Mouse (Mus musculus) neural tube, embryonic 15.5 days (tissue): Measurements from ENCODE around the gene Map7. TPM values are rescaled to one million over a fixed set of nuclear protein-coding genes. Genes with fewer than 3 reads are reported as not detected.

Source experiments
- ATAC-seq: fragments of 200-750 bp; cut with Nextera tagmentation; 2 replicates; pipeline ENCODE4 v1.8.0; 2017; ENCODE audit warnings: mild to moderate bottlenecking, moderate TSS enrichment, moderate library complexity; ENCODE audit not compliant: low FRiP score
- H3K27ac ChIP-seq: fragments of 300-500 bp; sonication (generic); replicated peaks from 2 replicates; pipeline ENCODE4 v1.5.1; 2015; ENCODE audit warnings: mild to moderate bottlenecking, inconsistent platforms
- H3K27me3 ChIP-seq: fragments of 300-500 bp; sonication (generic); replicated peaks from 2 replicates; pipeline ENCODE4 v1.6.1; 2015; ENCODE audit warnings: inconsistent platforms
- H3K36me3 ChIP-seq: fragments of 300-500 bp; sonication (generic); 2 replicates; pipeline ENCODE4 v1.6.1; 2015; ENCODE audit warnings: inconsistent platforms
- H3K4me1 ChIP-seq: fragments of 300-500 bp; sonication (generic); 2 replicates; pipeline ENCODE4 v1.6.1; 2015; ENCODE audit warnings: inconsistent platforms
- H3K4me2 ChIP-seq: fragments of 300-500 bp; sonication (generic); 2 replicates; pipeline ENCODE4 v1.6.1; 2015; ENCODE audit warnings: inconsistent platforms, mild to moderate bottlenecking, moderate library complexity
- H3K4me3 ChIP-seq: fragments of 300-500 bp; sonication (generic); replicated peaks from 2 replicates; pipeline ENCODE4 v1.5.1; 2015; ENCODE audit warnings: mild to moderate bottlenecking, inconsistent platforms
- H3K9ac ChIP-seq: fragments of 300-500 bp; sonication (generic); replicated peaks from 2 replicates; pipeline ENCODE4 v1.6.1; 2015; ENCODE audit warnings: mild to moderate bottlenecking, inconsistent platforms
- H3K9me3 ChIP-seq: fragments of 300-500 bp; sonication (generic); replicated peaks from 2 replicates; pipeline ENCODE4 v1.6.1; 2016; ENCODE audit warnings: inconsistent platforms
- WGBS: fragments of 180-500 bp; shearing (Covaris S2); methylation state at CpG from one replicate; pipeline ENCODE4 v1.1.7; 2015; ENCODE audit warnings: mixed read lengths; 5-methylcytosine and 5-hydroxymethylcytosine counted together
- polyA plus RNA-seq: library from polyadenylated mRNA; unstranded; fragments of >200 nt; fragmentation: Nextera tagmentation; extraction: Ambion mirVana; gene quantifications from 2 replicates; pipeline ENCODE4 v1.2.1, GENCODE M21; 2015

Gene Map7
- polyA plus RNA-seq, 1 experiment from 2014 or later: 13.9 TPM

DNA sequence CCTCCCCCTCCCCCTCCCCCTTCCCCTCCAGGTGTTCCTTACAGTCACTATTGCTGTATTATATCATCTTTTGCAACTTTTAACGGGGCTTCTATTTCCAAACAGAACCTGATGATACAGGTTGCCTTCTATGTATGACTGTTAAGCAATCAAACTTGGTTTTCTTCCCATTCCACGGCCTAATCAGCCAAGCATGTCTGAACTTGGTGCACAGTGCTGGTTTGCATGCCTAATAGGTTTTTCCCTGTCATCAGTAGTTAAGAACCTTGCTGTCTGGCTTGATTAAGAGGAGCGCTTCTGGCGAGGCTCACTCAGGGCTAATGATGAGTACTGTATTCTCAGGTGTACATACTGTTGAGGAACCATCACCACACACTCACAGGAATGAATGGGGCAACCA, 25.5 kb downstream of the Map7 start:
- Histone ChIP-seq H3K4me2 (no peak overlapping the region), H3K9ac (no peak overlapping the region), H3K27me3 (no peaks in the 10 kb centered on the region), H3K9me3 (no peaks in the 10 kb centered on the region), H3K36me3 (no peaks in the 10 kb centered on the region), H3K27ac (no peak overlapping the region), H3K4me1 (peaks cover 25% of the 10 kb centered on the region), H3K4me3 (no peak overlapping the region)
- WGBS: 80% methylated on average over 4 of the region's 4 CpGs
- no peak for ATAC-seq

DNA sequence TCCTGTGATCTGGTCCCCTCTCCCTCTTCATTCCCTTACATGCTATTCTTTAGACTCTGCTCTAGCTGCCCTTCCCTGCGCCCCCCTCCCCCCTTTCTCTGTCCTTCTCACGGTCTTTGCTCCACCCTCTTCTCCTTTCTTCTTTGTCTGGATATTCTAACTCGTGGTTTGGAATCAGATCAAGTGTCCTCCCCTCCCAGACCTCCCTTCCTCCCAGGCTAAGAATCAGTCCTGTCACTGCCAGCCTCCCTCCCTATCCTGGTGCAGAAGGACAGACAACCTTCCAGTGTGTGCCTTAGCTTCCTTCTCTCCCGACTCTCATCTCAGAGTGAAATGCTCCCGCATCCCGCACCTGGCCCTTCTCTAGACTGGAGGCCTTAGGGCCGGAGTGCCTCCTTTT, 27.8 kb downstream of the Map7 start:
- H3K36me3 ChIP-seq: no peaks in the 10 kb centered on the region
- no peak overlapping the region for H3K27ac ChIP-seq
- no peak for ATAC-seq
- peaks cover 10% of the 10 kb centered on the region for H3K4me1 ChIP-seq
- no peak overlapping the region for H3K9ac ChIP-seq
- no peak overlapping the region for H3K4me3 ChIP-seq
- H3K9me3 ChIP-seq: no peaks in the 10 kb centered on the region
- H3K4me2 ChIP-seq: no peak overlapping the region
- H3K27me3 ChIP-seq: no peaks in the 10 kb centered on the region
- whole genome bisulfite sequencing: 72% methylated on average over 7 of the region's 7 CpGs

DNA sequence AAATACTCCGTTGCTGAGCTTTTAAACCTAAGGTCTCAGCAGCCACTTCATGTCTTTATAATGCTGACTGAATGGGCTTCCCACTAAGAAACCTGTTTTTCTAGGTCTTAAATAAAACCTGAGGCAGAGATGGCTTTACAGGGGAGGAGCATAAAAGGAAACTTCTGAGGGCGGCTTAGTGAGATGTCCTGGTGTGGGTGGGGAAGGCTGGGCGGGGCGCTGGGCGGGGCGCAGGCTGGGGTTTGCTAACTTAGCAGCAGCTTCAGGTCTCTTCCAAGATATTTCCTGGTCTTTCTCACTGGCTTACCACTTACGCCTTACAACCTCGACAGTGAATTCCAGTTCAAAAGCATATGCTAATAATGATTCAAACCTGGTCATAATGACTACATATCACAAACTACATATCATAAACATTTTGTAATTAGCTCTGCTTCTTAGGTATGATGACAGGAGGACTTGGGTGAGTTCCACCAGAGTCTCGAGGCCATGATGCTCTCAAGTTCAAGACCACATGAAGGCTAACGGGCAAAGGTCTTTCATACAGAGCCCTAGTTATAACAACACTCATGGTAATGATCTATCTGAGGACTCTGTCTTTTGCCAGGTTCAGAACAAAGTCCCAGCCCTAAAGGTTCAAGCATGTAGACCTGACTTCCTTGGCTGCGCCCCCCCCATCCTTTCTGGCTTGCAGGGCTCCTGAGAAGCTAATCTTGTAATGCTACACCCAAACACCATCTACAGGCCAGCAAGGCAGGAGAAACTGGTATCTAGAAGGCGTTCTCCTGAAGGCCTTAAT, 30.7 kb downstream of the Map7 start:
- Histone ChIP-seq H3K9me3 (no peaks in the 10 kb centered on the region), H3K36me3 (no peaks in the 10 kb centered on the region), H3K4me2 (no peak overlapping the region), H3K4me3 (no peak overlapping the region), H3K4me1 (peaks cover 16% of the 10 kb centered on the region), H3K9ac (no peak overlapping the region), H3K27ac (no peak overlapping the region), H3K27me3 (no peaks in the 10 kb centered on the region)
- WGBS: 44% methylated on average over 12 of the region's 12 CpGs
- no peak for ATAC-seq

DNA sequence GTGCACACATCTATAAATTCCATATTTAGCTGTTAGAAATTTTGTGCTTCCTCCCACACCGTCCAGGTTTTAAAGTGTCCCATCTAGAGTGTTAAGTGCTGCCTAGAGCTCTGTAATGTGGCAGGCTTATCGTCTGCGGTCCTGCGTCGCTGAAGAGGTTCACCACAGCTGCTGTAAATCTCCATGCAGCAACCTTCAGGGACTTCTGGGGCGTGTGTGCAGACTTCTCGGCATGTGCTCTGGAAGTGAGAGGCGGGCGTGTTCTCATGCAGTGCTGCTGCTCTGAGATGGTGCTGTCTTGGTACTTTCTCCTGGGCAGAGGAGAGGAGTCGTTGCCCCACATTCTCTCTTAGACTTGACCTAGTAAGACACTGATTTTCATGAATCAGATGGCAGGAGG, 32.9 kb downstream of the Map7 start:
- Histone ChIP-seq H3K4me2 (no peak overlapping the region), H3K27ac (no peak overlapping the region), H3K4me1 (peaks cover 16% of the 10 kb centered on the region), H3K9ac (no peak overlapping the region), H3K4me3 (no peak overlapping the region), H3K9me3 (no peaks in the 10 kb centered on the region), H3K36me3 (no peaks in the 10 kb centered on the region), H3K27me3 (no peaks in the 10 kb centered on the region)
- 25% methylated on average over 10 of the region's 10 CpGs for WGBS
- ATAC-seq: peak; percentile 53

DNA sequence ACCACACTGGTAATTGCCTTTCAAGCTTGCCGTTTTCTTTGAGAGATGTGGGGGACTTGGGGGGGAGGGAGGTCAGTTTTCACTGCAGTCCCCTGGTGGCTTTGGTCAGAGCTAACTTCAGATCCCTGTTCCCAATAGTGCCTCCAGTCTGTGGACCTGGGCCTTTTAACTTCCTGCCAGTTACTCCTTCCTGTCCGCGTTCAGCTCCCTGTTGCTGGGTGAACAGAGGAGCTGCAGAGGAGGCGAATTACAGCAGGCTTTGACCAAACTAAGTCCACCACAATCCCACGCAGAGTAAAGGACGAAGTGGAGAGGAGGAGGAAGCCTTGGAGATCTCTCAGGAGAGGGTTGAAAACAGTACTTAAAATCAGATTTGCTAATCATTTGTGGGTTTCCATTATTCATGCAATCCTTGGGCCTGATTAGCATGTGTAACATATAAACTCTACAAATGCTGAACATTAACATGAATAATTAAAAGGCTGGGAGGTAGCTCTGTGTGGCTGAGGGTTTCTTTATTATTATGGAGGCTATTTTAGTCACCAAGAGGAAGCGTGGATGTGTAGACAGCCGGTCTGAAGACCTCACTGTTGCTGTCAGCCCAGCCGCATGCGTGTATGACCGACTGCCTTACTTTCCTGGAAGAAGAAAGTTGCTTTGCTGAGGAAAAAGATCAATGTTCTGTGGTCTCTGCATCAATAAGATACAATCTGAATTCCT, 33.6 kb downstream of the Map7 start:
- Histone ChIP-seq H3K4me2 (no peak overlapping the region), H3K27ac (no peak overlapping the region), H3K9ac (no peak overlapping the region), H3K4me1 (peaks cover 16% of the 10 kb centered on the region), H3K4me3 (no peak overlapping the region), H3K36me3 (no peaks in the 10 kb centered on the region), H3K9me3 (no peaks in the 10 kb centered on the region), H3K27me3 (no peaks in the 10 kb centered on the region)
- 37% methylated on average over 11 of the region's 11 CpGs for WGBS
- ATAC-seq: no peak

DNA sequence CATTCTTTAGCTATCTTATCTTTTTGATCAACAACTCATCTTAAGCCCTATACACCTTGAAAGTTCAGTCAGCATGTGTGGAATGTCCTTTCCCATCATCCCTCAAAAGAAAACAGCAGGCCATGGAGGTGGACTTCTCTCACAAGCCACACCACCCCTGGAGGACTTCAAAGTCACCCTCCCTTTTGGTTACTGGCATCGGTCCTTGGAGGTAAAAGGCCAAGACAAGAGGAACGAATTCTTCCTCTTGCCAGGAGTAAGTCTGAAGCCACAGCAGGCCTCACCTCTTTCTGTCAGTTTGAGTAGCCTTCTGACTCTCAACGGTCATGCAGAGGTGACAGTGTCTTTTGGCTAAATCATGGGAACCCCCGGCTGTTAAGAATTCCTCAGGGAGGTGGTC, 36.1 kb downstream of the Map7 start:
- Histone ChIP-seq H3K4me3 (no peak overlapping the region), H3K27ac (no peak overlapping the region), H3K27me3 (no peaks in the 10 kb centered on the region), H3K9ac (no peak overlapping the region), H3K4me1 (peaks cover 16% of the 10 kb centered on the region), H3K9me3 (no peaks in the 10 kb centered on the region), H3K36me3 (no peaks in the 10 kb centered on the region), H3K4me2 (no peak overlapping the region)
- WGBS: 86% methylated on average over 4 of the region's 4 CpGs
- ATAC-seq: no peak

DNA sequence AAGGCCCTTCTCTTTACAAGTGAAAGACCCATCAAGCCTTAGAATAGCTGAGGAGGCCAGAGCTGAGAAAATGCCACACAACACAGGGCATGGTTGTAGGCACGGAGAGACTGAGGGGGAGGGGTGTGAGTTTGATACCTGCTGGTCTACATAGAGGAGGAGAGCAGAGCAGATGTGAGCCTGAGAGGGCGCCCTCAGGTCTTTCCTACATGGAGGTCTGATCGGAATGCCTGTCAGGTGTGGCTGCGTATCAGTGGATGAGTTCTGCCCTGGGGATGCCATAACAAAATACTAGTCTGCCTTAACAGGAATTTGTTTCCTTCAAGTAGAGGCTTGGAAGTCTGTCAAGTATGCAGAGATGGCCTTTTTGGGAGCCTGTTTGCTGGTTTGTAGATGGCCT, 37.0 kb downstream of the Map7 start:
- Histone ChIP-seq H3K9ac (no peak overlapping the region), H3K27ac (no peak overlapping the region), H3K9me3 (no peaks in the 10 kb centered on the region), H3K4me2 (no peak overlapping the region), H3K4me1 (peaks cover 16% of the 10 kb centered on the region), H3K4me3 (no peak overlapping the region), H3K27me3 (no peaks in the 10 kb centered on the region), H3K36me3 (no peaks in the 10 kb centered on the region)
- no peak for ATAC-seq
- WGBS: 88% methylated on average over 4 of the region's 4 CpGs

DNA sequence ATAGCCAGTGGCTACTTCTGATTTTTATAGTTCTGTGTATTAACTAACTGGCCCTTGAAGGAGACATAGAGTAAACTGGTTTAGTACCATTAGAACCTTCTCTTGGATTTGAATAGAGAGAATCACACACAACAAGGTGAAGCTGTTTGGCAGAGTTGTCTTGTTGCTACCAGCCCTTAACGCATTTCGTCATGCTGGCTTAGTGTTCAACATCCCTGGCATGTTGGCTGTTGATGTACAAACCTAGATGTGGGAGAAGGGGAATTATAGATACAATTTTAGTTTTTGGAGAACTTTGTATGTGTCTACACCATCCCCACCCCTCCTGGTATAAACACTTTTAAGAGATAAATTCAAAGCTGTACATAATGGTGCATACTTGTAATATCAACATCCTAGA, 37.5 kb downstream of the Map7 start:
- no peaks in the 10 kb centered on the region for H3K9me3 ChIP-seq
- H3K36me3 ChIP-seq: no peaks in the 10 kb centered on the region
- H3K27me3 ChIP-seq: no peaks in the 10 kb centered on the region
- no peak for ATAC-seq
- no peak overlapping the region for H3K27ac ChIP-seq
- WGBS: 98% methylated on average over 2 of the region's 2 CpGs
- no peak overlapping the region for H3K4me2 ChIP-seq
- no peak overlapping the region for H3K4me3 ChIP-seq
- peaks cover 16% of the 10 kb centered on the region for H3K4me1 ChIP-seq
- no peak overlapping the region for H3K9ac ChIP-seq

DNA sequence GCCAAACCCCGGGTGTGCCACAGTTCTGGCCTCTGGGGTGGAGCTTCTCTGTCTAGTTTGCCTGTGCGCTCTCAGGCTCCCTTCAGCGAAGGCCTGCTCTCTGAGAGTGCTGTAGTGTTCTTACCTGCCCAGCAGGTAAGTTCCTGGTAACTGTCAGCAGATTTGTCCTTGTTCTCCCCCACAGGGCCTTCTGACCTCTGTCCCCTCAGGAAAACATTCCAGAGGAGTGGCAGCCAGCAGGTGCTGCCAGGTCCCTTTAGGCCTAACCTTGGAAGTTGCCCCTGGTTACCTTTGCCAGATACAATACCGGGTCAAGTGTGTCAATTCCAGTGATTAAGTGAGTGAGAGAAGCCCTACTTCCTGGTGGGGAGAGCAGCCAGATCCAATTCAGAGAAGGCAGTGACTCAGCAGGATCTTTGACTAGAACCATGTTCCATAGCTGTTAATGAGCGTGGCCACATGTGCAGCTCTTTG, 38.6 kb downstream of the Map7 start:
- Histone ChIP-seq H3K9ac (no peak overlapping the region), H3K4me3 (no peak overlapping the region), H3K36me3 (no peaks in the 10 kb centered on the region), H3K9me3 (no peaks in the 10 kb centered on the region), H3K27me3 (no peaks in the 10 kb centered on the region), H3K4me2 (no peak overlapping the region), H3K4me1 (peaks cover 6% of the 10 kb centered on the region; the same call in 1 of the 2 replicates), H3K27ac (no peak overlapping the region)
- ATAC-seq: no peak
- 86% methylated on average over 5 of the region's 5 CpGs for WGBS

DNA sequence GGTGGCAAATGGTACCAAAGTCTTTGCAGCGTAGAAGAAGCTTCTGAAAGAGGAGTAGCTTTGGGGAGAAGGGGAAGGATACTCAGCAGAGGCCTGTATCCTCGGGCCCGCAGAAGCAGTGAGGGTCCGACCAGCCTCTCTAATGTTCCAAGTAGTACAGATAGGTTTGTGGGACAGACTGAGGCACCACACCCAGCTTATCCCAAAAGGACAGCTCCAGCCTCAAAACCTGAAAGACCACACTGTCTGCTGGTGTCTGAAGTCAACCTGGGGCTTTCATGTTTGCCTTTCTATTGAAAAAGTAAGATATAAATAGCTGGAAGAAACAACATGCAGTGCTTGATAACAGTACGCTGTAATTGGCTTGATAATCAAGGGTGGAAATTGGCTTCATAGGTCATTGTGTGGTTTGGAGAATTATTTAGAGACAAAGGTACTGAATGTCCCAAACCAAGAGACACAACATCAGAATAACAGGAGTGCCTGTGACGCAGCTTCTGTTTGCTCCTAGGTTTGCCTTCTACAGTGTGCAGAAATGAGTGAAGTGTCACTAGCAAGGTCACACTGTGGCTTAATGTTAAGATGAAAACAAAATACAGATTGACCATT, 42.0 kb downstream of the Map7 start:
- WGBS: 89% methylated on average over 6 of the region's 6 CpGs

DNA sequence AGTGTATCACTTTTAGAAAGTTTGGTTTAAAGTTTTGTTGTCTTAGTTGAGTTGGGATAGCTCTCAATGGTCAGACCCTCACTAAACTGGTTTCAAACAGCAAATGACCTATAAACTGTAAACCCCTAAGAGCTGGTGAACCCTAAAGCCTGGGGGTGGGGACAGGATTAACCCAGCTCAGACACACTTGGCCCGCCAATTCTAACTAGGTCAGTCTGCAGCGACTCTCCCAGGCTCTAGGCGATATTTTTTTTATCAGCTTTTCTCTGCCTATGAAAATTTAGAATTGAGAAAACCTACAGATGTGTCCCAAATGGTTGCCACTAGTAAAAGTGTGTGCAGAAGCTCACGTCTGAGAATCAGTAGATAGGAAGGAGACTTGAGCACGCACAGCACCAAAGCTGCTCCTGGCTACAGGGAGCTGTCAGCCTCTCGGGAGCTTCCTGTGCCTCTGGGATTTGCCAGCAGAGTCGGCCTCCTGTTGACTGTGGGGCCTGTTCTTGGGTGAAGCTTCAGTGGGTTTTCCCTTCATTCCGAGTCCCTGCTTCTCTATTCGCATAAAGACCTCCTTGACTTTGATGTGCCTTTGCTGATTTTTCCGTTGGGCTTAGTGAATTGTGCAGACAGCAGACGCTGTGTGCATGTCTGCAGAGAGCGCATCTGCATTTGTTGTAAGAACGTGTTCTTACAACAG, 46.7 kb downstream of the Map7 start:
- Histone ChIP-seq H3K4me1 (no peaks in the 10 kb centered on the region), H3K36me3 (no peaks in the 10 kb centered on the region), H3K9me3 (no peaks in the 10 kb centered on the region), H3K27ac (no peak overlapping the region), H3K9ac (no peak overlapping the region), H3K4me3 (no peak overlapping the region), H3K27me3 (no peaks in the 10 kb centered on the region), H3K4me2 (no peak overlapping the region)
- WGBS: 42% methylated on average over 13 of the region's 13 CpGs
- ATAC-seq: no peak

More for the DNA sequence above, 42.0 kb downstream of the Map7 start:
- Histone ChIP-seq H3K4me3 (no peak overlapping the region), H3K4me1 (no peaks in the 10 kb centered on the region), H3K9me3 (no peaks in the 10 kb centered on the region), H3K27me3 (no peaks in the 10 kb centered on the region), H3K4me2 (no peak overlapping the region), H3K9ac (no peak overlapping the region), H3K36me3 (no peaks in the 10 kb centered on the region), H3K27ac (no peak overlapping the region)
- no peak for ATAC-seq
